In the genomic region with DNA sequence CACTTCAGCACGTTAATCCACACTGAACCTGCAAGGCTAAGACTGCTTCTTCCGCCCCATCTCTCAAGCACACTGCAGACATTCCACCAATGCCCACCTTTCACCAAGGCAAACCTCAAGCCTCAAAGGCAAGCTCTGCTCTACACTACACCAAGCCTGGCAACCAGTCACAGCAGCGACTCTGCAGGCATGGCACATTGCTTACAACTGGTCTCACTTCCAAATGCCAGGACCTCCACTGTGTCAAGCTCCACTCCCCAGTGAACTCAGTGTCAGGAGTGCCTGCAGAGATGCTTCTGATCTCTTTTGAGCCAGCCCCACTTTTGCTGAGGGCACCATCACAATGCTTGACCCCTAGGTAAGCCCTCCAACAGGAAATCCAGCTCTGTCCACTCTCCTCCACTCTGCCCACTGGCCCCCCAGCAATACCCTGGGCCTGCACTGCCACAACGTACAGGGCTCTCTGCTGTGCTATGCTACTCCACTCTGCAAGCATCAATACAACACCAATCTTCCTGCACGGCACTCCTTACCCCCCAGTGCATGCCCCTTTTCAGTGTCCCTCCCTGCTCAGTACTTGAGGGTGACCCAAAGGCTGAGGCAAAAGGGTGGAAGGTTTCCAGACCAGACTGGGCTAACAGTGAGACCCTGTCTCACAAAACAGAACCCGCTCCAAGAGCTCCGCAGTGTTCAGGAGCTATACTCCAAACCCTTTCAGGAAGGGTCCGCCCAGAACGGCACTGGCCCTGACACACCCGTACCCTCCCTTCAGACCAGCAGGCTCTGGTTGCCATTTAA, we compare ENCODE assay signal across 15 mouse cellular contexts. TPM values are rescaled to one million over a fixed set of nuclear protein-coding genes. Genes with fewer than 3 reads are reported as not detected.
DNase-seq lines count a peak whose midpoint lies in the region; ATAC-seq and TF ChIP-seq lines count a peak whose summit lies in the region.
"Had no signal": no experiment of that assay in that cellular context is flagged by ENCODE, and none has a peak within 500 bp of the region (broad histone marks: within the 10 kb centered on the region; RNA-seq: fewer than 3 reads in every experiment).

No protein-coding gene starts in this region.

- no peaks in the 10 kb centered on the region for H3K27me3 ChIP-seq in heart, embryonic 10.5 days (ENCODE audit: insufficient read depth, poor library complexity, severe bottlenecking)
- no peaks in the 10 kb centered on the region for H3K27me3 ChIP-seq in neural tube, embryonic 13.5 days
- H3K27me3 ChIP-seq in hindbrain, embryonic 16.5 days (replicated peaks; ENCODE audit: control insufficient read depth, insufficient read depth, low read length), result no peaks in the 10 kb centered on the region
- no peaks in the 10 kb centered on the region for H3K27me3 ChIP-seq in stomach, postnatal 0 days (ENCODE audit: control insufficient read depth, insufficient read depth, low read length)
- H3K27me3 ChIP-seq: heart, embryonic 13.5 days had no signal

- TF ChIP-seq CTCF in stomach, postnatal 0 days (IDR thresholded peaks at IDR 0.05; ENCODE audit: low read depth), result no peak

- no peak overlapping the region for H3K4me3 ChIP-seq in heart, embryonic 10.5 days
- H3K4me3 ChIP-seq in neural tube, embryonic 13.5 days, result no peak overlapping the region
- no peak overlapping the region for H3K4me3 ChIP-seq in hindbrain, embryonic 16.5 days (ENCODE audit: low read length)
- no peak overlapping the region for H3K4me3 ChIP-seq in stomach, postnatal 0 days (ENCODE audit: low read depth, low read length)
- H3K4me3 ChIP-seq: heart, embryonic 13.5 days; myocyte had no signal

- no peak for TF ChIP-seq EP300 in stomach, postnatal 0 days (optimal IDR thresholded peaks at IDR 0.05)

- H3K27ac ChIP-seq in heart, embryonic 10.5 days, result no peak overlapping the region
- H3K27ac ChIP-seq in neural tube, embryonic 13.5 days (replicated peaks), result no peak overlapping the region
- H3K27ac ChIP-seq in hindbrain, embryonic 16.5 days (ENCODE audit: low read depth, low read length), result no peak overlapping the region
- no peak overlapping the region for H3K27ac ChIP-seq in stomach, postnatal 0 days (replicated peaks)
- H3K27ac ChIP-seq: heart, embryonic 13.5 days had no signal

- H3K36me3 ChIP-seq in heart, embryonic 10.5 days, result peaks cover 29% of the 10 kb centered on the region
- H3K36me3 ChIP-seq in neural tube, embryonic 13.5 days, result peaks cover 33% of the 10 kb centered on the region
- H3K36me3 ChIP-seq in hindbrain, embryonic 16.5 days (ENCODE audit: control insufficient read depth, insufficient read depth, low read length), result 0 out of 2 replicates have a peak, but pooled peaks cover 5% of the 10 kb centered on the region
- peaks cover 7% of the 10 kb centered on the region for H3K36me3 ChIP-seq in stomach, postnatal 0 days (ENCODE audit: control insufficient read depth, insufficient read depth, low read length)

- 0 out of 2 replicates have a peak overlapping the region, but pooled peaks have one; percentile 11 for H3K4me2 ChIP-seq in neural tube, embryonic 13.5 days
- no peak overlapping the region for H3K4me2 ChIP-seq in hindbrain, embryonic 16.5 days (ENCODE audit: low read length)
- no peak overlapping the region for H3K4me2 ChIP-seq in stomach, postnatal 0 days (replicated peaks; ENCODE audit: low read depth)
- H3K4me2 ChIP-seq: heart, embryonic 13.5 days had no signal

- H3K9me3 ChIP-seq in heart, embryonic 10.5 days, result no peaks in the 10 kb centered on the region
- H3K9me3 ChIP-seq in neural tube, embryonic 13.5 days, result no peaks in the 10 kb centered on the region
- H3K9me3 ChIP-seq in hindbrain, embryonic 16.5 days (ENCODE audit: control insufficient read depth, low read length), result no peaks in the 10 kb centered on the region
- H3K9me3 ChIP-seq in stomach, postnatal 0 days (ENCODE audit: control insufficient read depth, low read length), result no peaks in the 10 kb centered on the region
- H3K9me3 ChIP-seq: heart, embryonic 13.5 days had no signal

- 89% methylated on average over 10 of the region's 10 CpGs for WGBS in heart, embryonic 10.5 days
- WGBS in neural tube, embryonic 13.5 days, result 74% methylated on average over 10 of the region's 10 CpGs
- 77% methylated on average over 10 of the region's 10 CpGs for WGBS in hindbrain, embryonic 16.5 days
- 73% methylated on average over 10 of the region's 10 CpGs for WGBS in stomach, postnatal 0 days

- no peak overlapping the region for H3K9ac ChIP-seq in neural tube, embryonic 13.5 days
- H3K9ac ChIP-seq in hindbrain, embryonic 16.5 days (ENCODE audit: low read depth, low read length), result no peak overlapping the region
- H3K9ac ChIP-seq in stomach, postnatal 0 days (ENCODE audit: low read length), result no peak overlapping the region
- H3K9ac ChIP-seq: heart, embryonic 13.5 days had no signal

- intact Hi-C loops in heart, postnatal 36 days (cut with DNase I), result no loop called here

- no peak for ATAC-seq in neural tube, embryonic 13.5 days (ENCODE audit: low read depth)
- ATAC-seq in hindbrain, embryonic 16.5 days, result peak; percentile 27; the same call in 1 of the 2 replicates
- peak; percentile 36 for ATAC-seq in stomach, postnatal 0 days (ENCODE audit: low FRiP score, low TSS enrichment)

- DNase-seq in heart, embryonic 10.5 days (ENCODE audit: low spot score), result peak; percentile 75
- no peak for DNase-seq in heart, postnatal 36 days
- DNase-seq in neural tube, embryonic 10.5 days (ENCODE audit: extremely low spot score, low spot score), result no peak
- peak; percentile 37 for DNase-seq in stomach, postnatal 0 days (ENCODE audit: low spot score)
- no peak for DNase-seq in spleen, postnatal 4 days (ENCODE audit: low spot score in 2 of 2)
- DNase-seq in urinary bladder, postnatal 25 days (ENCODE audit: low spot score), result no peak
- DNase-seq: adrenal gland, postnatal 10 days; cerebellum, adult 9-10 months; embryo, embryonic 11 days; gastrocnemius, postnatal 10 days; lung, postnatal 4 days had no signal

- peaks cover 15% of the 10 kb centered on the region for H3K4me1 ChIP-seq in heart, embryonic 10.5 days
- peaks cover 63% of the 10 kb centered on the region for H3K4me1 ChIP-seq in neural tube, embryonic 13.5 days (replicated peaks)
- H3K4me1 ChIP-seq in hindbrain, embryonic 16.5 days (ENCODE audit: control insufficient read depth, insufficient read depth, low read depth, low read length), result peaks cover 14% of the 10 kb centered on the region
- peaks cover 10% of the 10 kb centered on the region for H3K4me1 ChIP-seq in stomach, postnatal 0 days (replicated peaks; ENCODE audit: control insufficient read depth, insufficient read depth)

RNA-seq across cellular contexts. Expression of a gene that starts 6.8 kb away (rescaled TPM):
- 25.9 and 39.6 TPM in 2 replicates for polyA plus RNA-seq in heart, embryonic 10.5 days (2016; fragmentation: Nextera tagmentation; extraction: Ambion mirVana)
- 10 to 100 TPM; 25.5 to 26.1 TPM for total RNA-seq in heart, postnatal 36 days (2021)
- polyA plus RNA-seq in neural tube, embryonic 13.5 days (2015; fragmentation: Nextera tagmentation; extraction: Ambion mirVana), result 75.1 and 75.3 TPM in 2 replicates
- 34.6 and 45.2 TPM in 2 replicates for polyA plus RNA-seq in hindbrain, embryonic 16.5 days (2015; fragmentation: Nextera tagmentation; extraction: Ambion mirVana)
- 15.5 and 18.3 TPM in 2 replicates for polyA plus RNA-seq in stomach, postnatal 0 days (2015; fragmentation: Nextera tagmentation; extraction: Ambion mirVana)

Comparison
In these comparisons a context has a peak if more than half of its experiments do, and no peak if none do; other contexts are left out.
1. DNase-seq: peak in heart, embryonic 10.5 days (single experiment) and stomach, postnatal 0 days (single experiment); none in heart, postnatal 36 days (0 of 2), neural tube, embryonic 10.5 days (single experiment), spleen, postnatal 4 days (0 of 2) and urinary bladder, postnatal 25 days (single experiment).